Mouse (Mus musculus) spleen, postnatal 10 days (tissue): ENCODE measurements around the gene Padi3.

Experiments
- DNase-seq, 2 experiments: peaks; one replicate each; pipeline ENCODE4 v3.0.0; 2021 to 2022; ENCODE audit warnings: low spot score in 2 of 2

The Padi3 gene

GRCm38 (mm10) chr4:140815996-140816917, 5.8 kb upstream of the Padi3 start:
- peak in 1 of 2 experiments; percentile 30 for DNase-seq

GRCm38 (mm10) chr4:140815496-140815895, 5.0 kb upstream of the Padi3 start:
- DNase-seq, result no peak

GRCm38 (mm10) chr4:140814241-140815225, 4.1 kb upstream of the Padi3 start:
- DNase-seq, result peak; percentile 46 to 65

GRCm38 (mm10) chr4:140813358-140814185, 3.1 kb upstream of the Padi3 start:
- DNase-seq, result no peak

- DNase-seq, result no peak
These were observed 2.2 kb upstream of the Padi3 start for GRCm38 (mm10) chr4:140812609-140813008.

GRCm38 (mm10) chr4:140812191-140812590, 1.7 kb upstream of the Padi3 start:
- DNase-seq, result no peak

GRCm38 (mm10) chr4:140809118-140809517, 1.3 kb downstream of the Padi3 start:
- DNase-seq, result no peak

GRCm38 (mm10) chr4:140804601-140805000, 5.8 kb downstream of the Padi3 start:
- no peak for DNase-seq

- DNase-seq, result no peak
These were observed 9.1 kb downstream of the Padi3 start for GRCm38 (mm10) chr4:140801364-140801763.

- DNase-seq, result no peak
These were observed 13.7 kb downstream of the Padi3 start for GRCm38 (mm10) chr4:140796786-140797185.

- DNase-seq, result no peak
These were observed 15.8 kb downstream of the Padi3 start for GRCm38 (mm10) chr4:140794678-140795077.

GRCm38 (mm10) chr4:140793795-140794194, 16.7 kb downstream of the Padi3 start:
- DNase-seq, result no peak

GRCm38 (mm10) chr4:140792584-140792983, 17.9 kb downstream of the Padi3 start:
- DNase-seq, result no peak

- DNase-seq, result no peak
These were observed 19.4 kb downstream of the Padi3 start for GRCm38 (mm10) chr4:140791071-140791470.

GRCm38 (mm10) chr4:140789983-140790382, 20.5 kb downstream of the Padi3 start:
- DNase-seq, result no peak

GRCm38 (mm10) chr4:140788983-140789382, 21.5 kb downstream of the Padi3 start:
- DNase-seq, result peak; percentile 75 to 85

GRCm38 (mm10) chr4:140788264-140788663, 22.2 kb downstream of the Padi3 start:
- DNase-seq, result no peak

GRCm38 (mm10) chr4:140787414-140787813, 23.0 kb downstream of the Padi3 start:
- DNase-seq, result no peak

GRCm38 (mm10) chr4:140785217-140785616, 25.2 kb downstream of the Padi3 start:
- DNase-seq, result no peak

- DNase-seq, result no peak
These were observed 26.0 kb downstream of the Padi3 start for GRCm38 (mm10) chr4:140784292-140784945.

GRCm38 (mm10) chr4:140782821-140783220, 27.6 kb downstream of the Padi3 start:
- DNase-seq, result no peak
